Mouse (Mus musculus): ENCODE data around the gene Epb41l5.

Epb41l5 gene

DNA sequence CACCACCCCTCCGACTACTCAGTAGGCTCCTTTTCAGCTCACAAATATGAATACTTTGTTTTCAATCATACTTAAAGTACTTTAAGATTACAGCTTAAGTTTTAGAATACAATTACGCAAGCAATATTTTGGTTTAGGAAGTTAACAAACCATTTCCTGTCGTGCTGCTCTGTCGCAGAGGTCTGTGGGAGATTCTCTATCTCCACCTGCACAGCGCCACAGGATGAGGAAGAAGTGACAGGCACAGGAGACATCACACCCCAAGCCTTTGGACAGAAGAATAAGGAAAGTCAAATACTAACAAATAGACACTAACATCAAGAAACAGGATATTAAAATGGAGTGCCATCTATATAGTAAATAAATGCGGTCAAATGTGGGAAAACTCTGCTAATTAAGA is 49.9 kb downstream of the Epb41l5 start:
- in situ Hi-C loops (cut with MboI; ENCODE audit: low sequenced_read_pairs) = no loop called here

DNA sequence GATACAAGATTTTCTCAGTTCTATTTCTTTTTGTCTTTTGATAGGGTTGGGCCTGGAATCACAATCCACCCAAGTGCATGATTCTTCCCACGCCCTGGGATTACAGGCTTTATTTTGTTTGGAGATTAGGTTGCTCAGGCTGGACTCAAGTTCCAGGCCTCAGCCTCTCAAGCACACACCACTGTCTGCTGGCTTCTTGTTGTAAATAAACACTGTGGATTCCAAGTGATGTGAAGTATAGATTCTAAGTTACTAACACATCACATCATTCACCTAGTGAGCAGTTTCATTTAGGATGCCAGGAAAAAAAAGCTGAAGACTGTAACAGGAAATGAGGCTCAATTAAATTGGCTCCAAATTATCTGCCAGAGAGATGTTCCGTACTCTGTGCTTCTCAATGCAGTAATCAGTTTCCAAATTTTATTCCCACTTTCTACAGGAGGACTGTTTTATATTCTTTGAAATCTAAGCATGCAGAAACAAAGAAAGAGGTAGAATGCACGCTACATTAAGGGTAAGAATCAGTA is 51.8 kb downstream of the Epb41l5 start:
- in situ Hi-C loops (cut with MboI; ENCODE audit: low sequenced_read_pairs) = no loop called here

DNA sequence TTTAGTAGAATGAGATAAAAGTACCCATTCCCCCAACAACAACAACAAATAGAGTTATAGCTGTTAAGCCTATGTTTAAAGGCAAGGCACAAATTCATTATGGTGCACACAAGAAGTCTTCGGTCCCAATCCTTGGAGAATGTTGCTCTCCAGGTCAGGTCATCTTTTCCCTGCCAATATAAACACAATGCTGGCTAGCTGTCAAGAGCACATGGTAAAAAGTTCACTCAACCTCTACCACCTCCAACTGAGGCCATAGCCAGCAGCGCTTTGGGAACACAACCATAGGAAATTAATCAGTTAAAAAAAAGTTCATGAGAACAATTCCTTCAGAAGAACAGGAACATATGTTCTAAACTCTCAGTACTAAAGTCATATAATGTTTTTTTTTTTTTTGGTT is 58.8 kb downstream of the Epb41l5 start:
- in situ Hi-C loops (cut with MboI; ENCODE audit: low sequenced_read_pairs) = no loop called here

DNA sequence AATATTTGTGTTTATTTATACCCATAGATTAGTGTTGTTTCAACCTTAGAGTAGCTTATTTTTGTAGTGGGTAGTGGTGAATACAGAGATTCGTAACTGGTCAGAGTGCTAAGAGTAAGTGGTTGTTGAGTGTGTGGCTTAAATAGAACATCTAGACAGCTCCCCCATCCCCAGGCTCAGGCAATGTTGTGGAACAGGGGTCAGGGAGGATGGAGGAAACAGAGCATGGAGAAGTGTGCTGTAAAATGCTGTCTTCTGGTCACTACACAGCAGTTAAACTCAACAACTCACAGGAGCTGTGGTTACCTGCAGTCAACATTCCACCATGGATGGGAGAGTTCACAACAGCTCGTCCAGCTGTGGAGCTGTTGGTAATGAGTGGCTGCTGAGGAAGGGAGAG is 63.8 kb downstream of the Epb41l5 start:
- in situ Hi-C loops (cut with MboI; ENCODE audit: low sequenced_read_pairs) = no loop called here

DNA sequence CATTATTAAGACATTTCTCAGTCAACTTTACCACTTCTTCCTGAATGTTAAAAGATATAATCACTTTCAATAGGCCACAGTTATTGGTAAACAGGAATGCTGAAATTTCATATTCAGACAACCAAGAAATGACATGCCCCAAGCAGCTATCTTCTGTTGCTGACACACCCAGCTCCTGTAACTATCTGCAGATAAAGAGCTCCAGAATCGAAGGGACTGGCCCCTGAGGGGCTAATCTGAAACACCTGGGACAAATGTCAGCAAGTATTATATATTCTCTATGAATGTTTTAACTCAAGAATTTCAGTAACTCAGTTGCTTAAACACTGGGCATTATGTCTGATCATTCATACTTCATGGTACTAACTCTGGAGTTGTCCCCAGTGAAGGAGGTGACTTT is 78.7 kb downstream of the Epb41l5 start:
- in situ Hi-C loops (cut with MboI; ENCODE audit: low sequenced_read_pairs) = no loop called here

DNA sequence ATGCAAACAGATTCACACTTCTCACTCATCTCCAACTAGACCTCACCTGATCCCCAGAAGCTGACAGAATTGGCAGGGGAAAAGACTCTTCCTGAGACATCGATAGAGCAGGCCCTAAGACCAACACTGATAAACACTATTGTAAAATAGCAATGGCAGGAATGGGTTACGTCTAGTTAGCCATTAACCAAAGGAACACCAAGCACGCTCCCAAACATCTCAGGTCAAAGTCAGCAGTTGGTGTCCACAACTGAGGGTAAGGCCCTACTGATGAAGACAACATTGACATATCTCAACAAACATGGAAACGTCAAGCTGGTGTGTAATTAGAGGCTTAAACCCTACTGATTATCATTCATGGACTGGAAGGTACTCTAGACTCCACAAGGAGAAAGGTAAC is 83.3 kb downstream of the Epb41l5 start:
- in situ Hi-C loops (cut with MboI; ENCODE audit: low sequenced_read_pairs) = no loop called here

DNA sequence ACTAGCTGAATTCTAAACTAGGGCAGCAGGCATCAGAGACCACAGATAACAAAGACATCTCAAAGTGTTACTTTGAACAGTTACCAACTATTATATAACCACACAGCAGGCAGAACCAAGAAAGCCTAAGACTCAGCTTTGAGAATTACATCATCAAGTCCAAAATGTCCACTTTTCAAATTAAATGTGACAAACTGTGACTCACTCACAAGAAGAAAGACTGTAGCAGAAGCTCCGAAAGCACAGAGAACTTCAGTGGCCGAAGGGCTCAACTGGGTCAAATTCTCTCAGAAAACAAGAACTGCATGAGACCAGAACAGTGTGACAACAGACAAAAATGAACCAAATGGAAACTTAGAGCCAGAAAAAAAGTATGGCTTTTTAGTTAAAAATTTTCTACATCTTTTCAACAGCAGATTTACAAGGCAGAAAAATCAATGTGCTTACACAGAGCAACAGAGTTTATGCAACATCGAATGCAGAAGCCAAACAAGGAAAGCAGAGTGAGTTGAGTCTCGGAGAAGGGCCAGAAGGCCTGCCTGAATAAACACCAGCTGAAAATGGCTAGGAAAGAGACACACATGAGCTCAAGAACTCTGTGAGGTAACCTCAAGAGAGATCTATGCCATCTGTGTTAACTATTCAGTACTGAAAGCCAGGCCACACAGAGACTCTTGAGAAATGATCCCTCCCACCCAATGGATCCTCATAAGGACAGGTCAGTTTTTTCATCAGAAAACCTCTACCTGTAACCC is 91.0 kb downstream of the Epb41l5 start:
- in situ Hi-C loops (cut with MboI; ENCODE audit: low sequenced_read_pairs) = no loop called here

DNA sequence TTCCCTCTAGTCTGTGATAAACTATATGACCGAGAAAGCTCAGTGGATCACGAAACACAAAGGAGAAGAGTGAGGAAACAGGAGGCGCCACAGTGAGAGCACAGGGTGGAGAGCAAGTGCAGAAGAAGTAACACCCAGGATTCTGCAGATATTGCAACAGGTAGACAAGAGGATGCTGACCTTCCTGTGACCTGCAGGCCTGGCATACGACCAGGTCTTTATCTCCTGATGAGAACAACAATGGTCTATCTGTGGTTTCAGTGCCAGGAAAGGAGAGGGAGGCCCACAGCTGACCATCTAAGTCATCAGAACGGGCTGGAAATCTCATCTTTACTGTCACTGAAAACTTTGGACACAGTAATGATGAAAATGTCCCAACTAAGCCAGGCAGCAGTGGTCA is 93.1 kb downstream of the Epb41l5 start:
- in situ Hi-C loops (cut with MboI; ENCODE audit: low sequenced_read_pairs) = no loop called here

DNA sequence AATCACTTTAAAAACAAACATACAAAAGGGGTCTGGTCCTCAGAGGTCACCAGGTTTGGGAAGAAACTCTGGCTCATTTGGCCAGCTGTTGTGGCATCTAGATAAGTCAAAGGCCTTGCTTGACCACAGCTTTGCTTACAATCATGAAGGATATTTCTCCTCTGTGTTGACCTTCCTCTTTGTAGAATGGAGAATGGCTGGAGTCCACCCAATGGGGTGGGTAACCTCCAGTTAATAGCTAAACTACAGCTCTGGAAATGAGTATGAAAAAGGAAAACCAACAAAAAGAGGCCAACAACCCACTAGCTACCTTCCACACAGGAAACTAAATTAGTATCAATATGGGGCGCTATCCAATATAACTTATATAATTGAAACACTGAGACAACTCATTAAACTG is 97.1 kb downstream of the Epb41l5 start:
- in situ Hi-C loops (cut with MboI; ENCODE audit: low sequenced_read_pairs) = no loop called here

DNA sequence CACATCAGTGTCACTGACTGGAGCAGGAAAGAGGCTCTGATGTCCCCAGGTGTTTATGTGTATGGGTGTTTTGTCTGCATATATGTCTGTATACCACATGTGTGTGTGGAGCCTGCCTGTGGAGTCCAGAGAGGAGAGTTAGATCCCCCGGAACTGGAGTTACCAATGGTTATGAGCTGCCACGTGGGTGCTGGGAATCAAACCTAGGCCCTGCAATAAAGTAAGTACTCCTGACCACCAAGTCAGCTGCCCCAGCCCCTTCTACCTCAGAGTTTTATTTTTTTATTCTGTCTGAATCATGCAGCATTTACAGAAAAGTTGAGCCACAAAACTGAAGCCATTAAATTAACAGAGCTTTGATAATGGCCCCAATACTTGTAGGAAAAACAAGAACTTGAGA is 98.7 kb downstream of the Epb41l5 start:
- in situ Hi-C loops (cut with MboI; ENCODE audit: low sequenced_read_pairs) = no loop called here

DNA sequence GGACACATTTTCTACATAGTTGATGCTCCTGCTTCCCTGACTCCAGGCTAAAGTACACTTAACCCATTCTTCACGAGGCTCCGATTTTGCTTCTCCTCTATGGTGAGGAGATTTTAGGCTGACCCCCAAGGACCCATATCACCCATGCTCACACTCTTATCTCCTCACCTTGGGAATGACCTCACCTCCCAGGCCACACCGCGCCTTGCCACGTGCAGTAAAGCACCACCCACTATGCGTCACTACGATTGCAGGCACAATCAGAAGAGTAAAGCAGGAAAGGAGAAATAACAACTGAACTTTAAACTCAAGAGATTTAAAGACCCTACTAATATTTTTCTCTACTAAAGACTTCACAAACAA is 99.5 kb downstream of the Epb41l5 start:
- in situ Hi-C loops (cut with MboI; ENCODE audit: low sequenced_read_pairs) = no loop called here

DNA sequence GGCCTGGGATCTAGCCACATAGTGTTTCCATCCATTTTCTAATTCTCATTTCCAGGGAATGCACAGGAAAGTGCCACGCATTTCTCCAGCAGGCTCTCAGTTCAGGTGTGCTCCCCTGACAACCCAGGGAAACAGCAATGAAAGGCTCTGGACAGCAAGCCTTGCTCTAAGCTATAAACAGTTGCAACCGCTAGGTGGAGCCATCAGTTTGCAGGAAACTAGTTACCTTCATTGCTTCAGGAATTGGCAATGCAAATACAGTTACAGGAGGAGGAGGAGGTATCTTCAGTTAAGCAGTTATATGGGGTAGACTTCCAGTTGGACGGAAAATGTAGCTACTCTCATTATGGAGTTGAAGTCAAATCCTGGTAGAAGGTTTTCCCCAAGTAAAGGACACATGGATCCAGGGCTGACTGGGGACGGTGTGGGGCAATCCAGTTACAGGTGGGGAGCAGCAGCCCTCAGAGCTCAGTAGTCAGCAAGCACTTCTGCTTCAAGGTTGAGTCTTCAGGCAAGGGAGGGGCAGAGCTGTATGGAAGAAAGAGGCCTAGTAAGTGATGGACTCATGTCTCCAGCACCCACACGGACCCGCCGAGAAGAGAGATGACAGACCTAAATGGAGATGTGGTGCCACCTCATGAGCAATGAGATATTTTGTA is 100.0 kb downstream of the Epb41l5 start:
- in situ Hi-C loops (cut with MboI; ENCODE audit: low sequenced_read_pairs) = no loop called here

DNA sequence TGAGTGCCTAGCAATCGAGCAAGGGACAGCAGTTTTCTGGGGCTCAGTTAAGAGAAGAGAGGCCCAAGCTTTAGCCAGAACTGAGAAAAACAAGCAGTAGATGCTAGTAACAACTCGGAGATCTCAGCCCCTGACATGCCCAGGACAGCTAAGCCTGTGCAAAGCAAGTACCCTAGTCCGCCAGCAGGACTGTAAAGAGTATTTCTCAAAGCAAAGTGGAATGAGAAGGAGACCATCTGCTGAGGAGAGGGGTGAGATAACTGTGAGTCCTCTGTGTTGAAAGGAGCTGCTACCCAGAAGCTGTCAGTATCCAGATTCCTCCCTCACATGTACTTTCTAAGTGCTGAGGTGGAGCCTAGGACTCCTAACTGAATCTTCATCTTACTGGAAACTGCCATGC is 102.3 kb downstream of the Epb41l5 start:
- in situ Hi-C loops (cut with MboI; ENCODE audit: low sequenced_read_pairs) = no loop called here

DNA sequence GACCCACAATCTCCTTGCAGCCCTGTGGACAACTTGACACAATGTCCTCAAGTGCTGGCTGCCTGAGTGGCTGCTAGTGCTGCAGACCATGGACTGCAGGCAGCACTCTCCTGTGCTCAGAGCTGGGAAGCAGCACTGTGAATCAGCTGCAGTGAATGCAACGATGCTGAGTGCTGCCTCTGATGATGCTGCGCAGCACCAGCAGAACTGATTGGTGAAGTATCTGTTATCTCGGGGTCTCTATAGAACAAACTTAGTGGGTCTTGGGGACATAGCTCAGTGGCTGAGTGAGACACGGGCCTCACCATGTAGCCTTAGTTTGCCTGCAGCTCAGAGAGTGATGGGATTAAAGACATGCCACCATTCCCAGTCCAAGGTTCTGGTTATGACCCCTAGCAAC is 103.1 kb downstream of the Epb41l5 start:
- in situ Hi-C loops (cut with MboI; ENCODE audit: low sequenced_read_pairs) = no loop called here

DNA sequence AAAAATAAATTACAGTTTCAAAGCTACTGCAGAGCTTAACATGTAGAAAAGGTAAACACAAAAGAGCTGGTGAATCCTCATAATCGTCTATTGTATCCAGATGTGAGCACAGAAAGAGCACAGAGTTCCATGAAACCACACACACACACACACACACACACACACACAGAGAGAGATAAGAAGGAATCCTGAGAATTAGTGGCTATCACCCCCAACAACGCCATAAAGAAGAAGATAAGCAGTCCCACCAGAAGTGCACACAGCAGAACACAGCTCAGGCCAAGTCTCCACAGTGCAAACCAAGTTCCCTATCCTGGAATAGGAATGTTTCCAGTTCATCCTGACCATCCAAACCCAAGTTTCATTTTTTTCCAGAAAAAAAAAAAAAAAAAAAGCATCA is 103.6 kb downstream of the Epb41l5 start:
- in situ Hi-C loops (cut with MboI; ENCODE audit: low sequenced_read_pairs) = no loop called here

DNA sequence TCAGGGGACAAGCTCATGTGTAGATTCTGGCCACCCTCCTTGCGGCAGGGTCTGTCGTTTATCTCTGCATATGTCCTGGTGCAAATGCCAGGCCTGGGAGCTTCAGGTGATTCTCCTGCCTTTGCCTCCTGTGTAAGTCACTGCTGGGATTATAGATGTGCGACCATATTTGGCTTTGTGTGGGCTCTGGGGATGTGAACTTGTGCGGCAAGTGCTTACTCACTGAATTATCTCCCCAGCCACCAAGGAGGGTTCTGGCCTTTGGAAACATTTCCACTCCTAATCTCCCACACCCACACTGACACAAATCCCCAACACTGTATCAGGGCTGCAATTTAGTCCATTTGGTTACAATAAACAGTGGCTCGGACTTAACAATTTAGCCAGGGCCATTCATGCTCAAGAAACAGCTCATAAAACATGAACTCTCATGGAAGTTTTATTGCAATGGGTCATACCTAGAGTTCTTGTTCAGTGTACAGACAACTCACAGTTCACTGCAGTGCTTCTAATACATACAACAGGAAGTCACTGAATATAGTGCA is 104.1 kb downstream of the Epb41l5 start:
- in situ Hi-C loops (cut with MboI; ENCODE audit: low sequenced_read_pairs) = no loop called here

DNA sequence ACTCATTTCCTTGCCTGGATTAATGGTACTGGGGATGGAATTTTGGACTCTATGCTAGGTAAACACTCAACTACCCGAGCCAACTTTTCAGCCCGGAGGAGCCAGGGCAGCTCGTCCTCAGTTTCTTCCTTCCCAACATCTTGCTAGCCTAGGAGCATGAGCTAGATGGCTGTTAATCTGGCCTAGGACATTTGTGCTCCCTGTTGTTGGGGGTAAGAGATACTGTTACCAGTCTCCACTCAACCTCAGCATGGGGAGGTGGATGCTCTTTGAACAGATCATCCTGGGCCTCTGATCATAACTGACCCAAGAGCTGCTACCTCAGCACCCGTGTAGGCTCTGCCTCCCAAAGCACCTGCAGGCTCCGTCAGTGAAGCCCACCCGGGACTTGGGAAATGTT is 105.5 kb downstream of the Epb41l5 start:
- in situ Hi-C loops (cut with MboI; ENCODE audit: low sequenced_read_pairs) = no loop called here

DNA sequence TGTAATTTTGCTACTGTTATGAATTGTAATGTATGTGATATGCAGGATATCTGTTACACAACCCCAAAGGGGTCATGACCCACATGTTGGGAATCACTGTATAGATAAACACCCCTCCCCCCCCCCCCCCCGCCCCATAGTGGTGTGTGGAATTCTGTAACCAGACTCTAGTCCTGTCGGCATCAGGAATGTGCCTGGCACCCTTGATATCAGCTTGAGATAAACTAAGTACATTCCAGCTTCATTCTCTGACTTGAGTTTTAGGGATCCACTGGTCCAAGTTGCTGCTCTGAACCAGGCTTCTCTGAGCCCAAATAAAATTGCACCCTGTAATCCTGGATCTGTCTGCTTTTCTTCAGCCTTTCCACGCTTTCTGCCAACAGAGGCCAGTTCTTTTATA is 107.2 kb downstream of the Epb41l5 start:
- in situ Hi-C loops (cut with MboI; ENCODE audit: low sequenced_read_pairs) = no loop called here

DNA sequence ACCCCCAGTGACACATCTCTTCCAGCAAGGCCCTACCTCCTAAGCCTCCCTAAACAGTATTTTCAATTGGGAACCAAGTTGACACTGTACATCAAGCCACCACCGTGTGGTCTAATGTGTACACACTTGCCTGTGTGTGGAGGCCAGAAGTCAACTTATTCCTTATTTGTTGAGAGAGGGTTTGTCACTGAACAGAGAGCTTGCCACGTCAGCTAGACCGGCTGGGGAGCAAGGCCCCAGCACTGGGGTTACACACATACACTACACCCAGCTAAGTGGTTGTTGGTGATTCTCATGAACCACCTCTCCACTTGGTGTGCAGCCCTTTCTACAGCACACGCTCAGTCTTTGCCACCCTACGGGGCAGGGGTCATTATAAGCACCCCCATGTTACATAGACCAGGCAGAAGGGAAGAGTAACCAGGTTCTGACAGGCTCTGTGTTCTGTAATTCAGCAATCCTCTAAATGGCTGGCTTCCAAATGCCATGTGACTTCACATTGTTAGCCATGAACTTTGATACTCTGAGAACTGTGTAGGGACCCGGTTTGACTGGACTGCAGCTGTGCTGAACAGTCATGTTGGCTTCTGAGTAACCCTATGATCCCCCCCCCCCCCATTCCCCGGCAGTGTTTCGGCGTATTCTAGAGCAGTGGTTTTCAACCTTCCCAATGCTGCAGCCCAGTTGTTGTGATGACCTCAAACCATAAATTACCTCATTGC is 107.8 kb downstream of the Epb41l5 start:
- in situ Hi-C loops (cut with MboI; ENCODE audit: low sequenced_read_pairs) = no loop called here

DNA sequence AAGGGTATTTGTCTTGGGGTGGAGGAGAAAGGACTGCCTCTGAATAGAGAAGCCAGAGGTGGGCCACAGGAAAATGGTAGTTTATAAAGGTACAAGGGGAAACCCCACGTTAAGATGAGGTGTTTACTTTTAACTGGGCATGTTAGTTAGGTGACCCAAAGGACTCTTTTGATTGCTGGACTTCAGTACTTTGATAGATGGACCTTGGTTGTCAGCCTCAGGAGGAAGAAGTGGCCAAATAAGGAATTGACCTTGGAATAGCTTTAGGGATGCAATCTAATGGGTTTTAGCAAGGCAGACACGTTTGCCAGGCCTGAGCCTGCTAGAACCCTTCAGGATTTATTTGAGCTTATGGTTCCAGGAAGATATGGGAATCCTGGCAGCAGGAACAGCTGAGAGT is 109.5 kb downstream of the Epb41l5 start:
- in situ Hi-C loops (cut with MboI; ENCODE audit: low sequenced_read_pairs) = no loop called here

DNA sequence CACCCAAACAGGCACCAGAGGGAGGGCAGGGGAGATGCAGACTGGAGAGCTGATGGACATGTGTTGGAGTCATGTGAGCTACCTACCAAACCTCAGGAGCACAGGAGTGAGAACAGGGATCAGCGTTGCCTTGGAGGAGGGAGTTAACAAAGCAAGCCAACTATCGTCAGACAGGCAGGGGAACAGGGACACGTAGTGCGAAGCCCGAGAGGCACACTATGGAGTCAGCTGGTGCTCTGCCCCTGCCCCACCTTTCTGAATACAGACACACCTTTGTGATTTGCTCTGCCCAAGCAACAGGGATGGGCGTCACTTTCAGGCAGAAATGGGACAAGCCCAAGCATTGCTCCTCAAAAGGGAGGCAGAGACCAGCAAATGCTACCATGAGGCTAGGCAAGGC is 111.1 kb downstream of the Epb41l5 start:
- in situ Hi-C loops (cut with MboI; ENCODE audit: low sequenced_read_pairs) = no loop called here

DNA sequence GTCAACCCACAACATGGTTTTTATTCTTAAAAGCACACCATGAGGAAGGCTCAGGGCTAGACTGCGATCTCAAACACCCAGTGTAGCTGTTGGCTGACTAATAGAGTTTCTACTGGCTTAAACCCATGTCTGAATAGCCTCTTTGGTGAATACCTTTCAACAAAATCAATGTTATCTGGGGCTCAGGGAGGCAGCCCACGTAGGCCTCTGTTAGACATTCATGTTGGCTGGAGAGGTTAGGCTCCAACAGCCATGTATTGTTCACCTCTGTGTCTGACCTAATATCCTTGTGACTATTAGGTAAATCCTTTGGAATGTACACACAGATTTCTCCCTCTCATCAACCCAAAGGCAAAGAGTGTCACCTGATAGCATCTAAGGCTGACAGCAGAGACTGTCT is 112.7 kb downstream of the Epb41l5 start:
- in situ Hi-C loops (cut with MboI; ENCODE audit: low sequenced_read_pairs) = no loop called here

Measured in CH12F3 (cell line).